Mouse (Mus musculus) G1E (cell line): ENCODE data around the gene Brwd1. TPM values are rescaled to one million over a fixed set of nuclear protein-coding genes. Genes with fewer than 3 reads are reported as not detected.

ENCODE experiments used
- ATAC-seq: 2 replicates; pipeline ENCODE4 v1.8.0; 2016; ENCODE audit warnings: mild to moderate bottlenecking; ENCODE audit not compliant: insufficient number of reproducible peaks, poor library complexity, low FRiP score, severe bottlenecking; ENCODE audit errors: extremely low read depth
- DNase-seq: peaks from one replicate; pipeline ENCODE4 v3.0.0; 2012; ENCODE audit warnings: low spot score
- H3K27me3 ChIP-seq: 2 replicates; pipeline ENCODE4 v1.6.1; 2012; ENCODE audit warnings: mild to moderate bottlenecking, low read length, inconsistent platforms; ENCODE audit not compliant: insufficient read depth
- H3K36me3 ChIP-seq: replicated peaks from 2 replicates; pipeline ENCODE3; 2012; ENCODE audit warnings: mild to moderate bottlenecking, inconsistent platforms
- H3K4me1 ChIP-seq: 2 replicates; pipeline ENCODE4 v1.6.1; 2012; ENCODE audit warnings: low read depth, low read length, inconsistent platforms, mixed read lengths; ENCODE audit not compliant: insufficient read depth
- H3K4me3 ChIP-seq: 2 replicates; pipeline ENCODE4 v1.5.1; 2012; ENCODE audit warnings: low read depth, mild to moderate bottlenecking, inconsistent platforms, low read length, moderate library complexity, mixed read lengths
- H3K9me3 ChIP-seq: replicated peaks from 2 replicates; pipeline ENCODE4 v1.6.1; 2012; ENCODE audit warnings: inconsistent platforms
- CTCF ChIP-seq: IDR thresholded peaks from 2 replicates; pipeline ENCODE4 v1.5.1; 2012; ENCODE audit warnings: low read depth, low read length, inconsistent platforms, mixed read lengths
- GATA1 ChIP-seq: IDR thresholded peaks from 2 replicates; pipeline ENCODE4 v1.6.1; 2012; ENCODE audit warnings: borderline replicate concordance, low read length, inconsistent platforms, mixed read lengths
- GATA2 ChIP-seq: IDR thresholded peaks from 2 replicates; pipeline ENCODE4 v1.6.1; 2012; ENCODE audit warnings: low read depth, low read length, inconsistent platforms, borderline replicate concordance
- POLR2AphosphoS5 ChIP-seq: IDR thresholded peaks from 2 replicates; pipeline ENCODE4 v1.6.1; 2012; ENCODE audit warnings: low read depth, low read length, inconsistent platforms; ENCODE audit not compliant: insufficient replicate concordance
- TAL1 ChIP-seq: conservative IDR thresholded peaks from 2 replicates; pipeline ENCODE4 v1.6.1; 2012; ENCODE audit warnings: low read depth, low read length, inconsistent platforms, mixed read lengths
- polyA plus RNA-seq: library from polyadenylated mRNA; stranded (reverse); fragments of >175 nt; gene quantifications from 2 replicates; pipeline ENCODE4 v1.2.3, GENCODE M21; 2012
- total RNA-seq, 2 experiments: library from RNA; stranded (forward) in 1 of 2; stranded (reverse) in 1 of 2; fragments of 200-1000 nt in 1 of 2; fragments of >200 nt in 1 of 2; fragmentation: Nextera tagmentation in 1 of 2; gene quantifications; 2 replicates each; pipeline ENCODE4 v1.2.3; 2014 to 2017

Brwd1 gene
- total and polyA plus RNA-seq, 3 experiments = 9.0 to 68.7 (median 64.9) TPM

DNA sequence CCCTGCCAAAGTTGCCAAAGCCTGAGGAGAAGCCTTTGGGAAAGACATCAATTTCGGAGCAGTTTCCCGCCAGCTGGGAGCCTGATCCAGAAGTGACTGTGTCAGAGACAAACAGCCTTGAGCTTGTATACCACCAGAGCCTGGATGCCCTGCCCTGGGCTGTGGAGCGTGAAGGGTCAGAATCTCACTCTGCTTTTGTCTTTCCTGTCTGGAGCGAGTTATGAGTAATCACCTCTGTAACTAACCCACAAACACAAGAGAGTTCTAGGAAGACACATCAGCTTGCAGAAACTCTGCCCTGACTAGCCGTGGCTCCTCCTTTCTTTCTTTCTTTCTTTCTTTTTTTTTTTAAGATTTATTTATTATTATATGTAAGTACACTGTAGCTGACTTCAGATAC is 13.6 kb upstream of the Brwd1 start:
- no peaks in the 10 kb centered on the region for H3K9me3 ChIP-seq
- DNase-seq = no peak

DNA sequence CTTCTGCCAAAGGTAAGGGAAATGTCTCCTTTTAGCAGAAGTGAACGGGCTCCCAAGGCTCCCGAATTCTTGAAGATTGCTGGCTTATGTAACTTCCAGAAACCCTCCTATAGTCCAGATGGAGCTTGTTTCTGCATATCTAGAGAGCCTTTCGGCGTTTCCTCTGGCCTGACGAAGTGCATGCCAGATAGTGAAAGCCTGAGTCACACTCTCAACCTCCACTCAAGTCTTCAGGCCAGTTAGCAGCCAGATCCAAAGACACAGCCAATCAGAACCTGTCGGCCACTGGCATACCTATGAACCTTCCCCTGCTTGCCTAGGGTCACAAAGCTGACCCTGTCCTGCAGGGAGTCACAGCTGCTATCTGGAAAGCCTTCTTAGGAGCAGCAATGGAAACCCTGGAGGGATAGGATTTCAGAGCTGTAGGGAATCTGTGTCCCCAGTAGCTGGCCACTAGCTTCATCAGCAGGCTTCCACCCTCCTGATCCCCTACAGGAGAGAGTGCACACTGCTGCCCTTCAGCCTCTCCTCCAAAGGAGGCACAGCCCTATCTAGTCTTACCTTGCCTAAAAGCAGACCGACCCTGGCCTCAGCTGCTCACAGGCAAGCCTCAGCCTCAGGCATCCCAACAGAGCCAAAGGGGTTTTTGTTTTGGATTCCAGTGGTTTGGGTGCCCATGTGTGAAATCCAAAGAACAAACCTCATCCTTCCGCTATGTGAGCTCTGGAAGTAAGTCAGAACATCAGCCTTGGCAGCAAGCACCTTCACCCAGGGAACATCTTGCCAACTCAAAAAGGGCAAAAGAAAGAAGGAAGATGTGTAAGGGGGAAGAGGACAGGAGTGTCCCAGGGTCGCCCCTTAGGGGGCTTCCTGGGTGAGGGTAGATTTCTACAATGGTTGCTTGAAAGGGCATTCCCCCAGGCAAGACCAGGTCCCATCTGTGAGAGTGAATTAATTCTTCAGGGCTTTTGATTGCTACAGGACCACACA is 9.5 kb upstream of the Brwd1 start:
- peaks cover 53% of the 10 kb centered on the region for H3K27me3 ChIP-seq
- H3K4me3 ChIP-seq = no peak overlapping the region
- DNase-seq (no peak), ATAC-seq (no peak)
- no peaks in the 10 kb centered on the region for H3K4me1 ChIP-seq
- H3K9me3 ChIP-seq = no peaks in the 10 kb centered on the region
- no peaks in the 10 kb centered on the region for H3K36me3 ChIP-seq
- no peak for TF ChIP-seq TAL1
- no peak for TF ChIP-seq GATA2
- TF ChIP-seq CTCF = no peak
- TF ChIP-seq GATA1 = no peak
- TF ChIP-seq POLR2AphosphoS5 = no peak

More for the DNA sequence above, 13.6 kb upstream of the Brwd1 start:
- Histone ChIP-seq H3K27me3 (peaks cover 38% of the 10 kb centered on the region), H3K4me1 (no peaks in the 10 kb centered on the region), H3K36me3 (no peaks in the 10 kb centered on the region), H3K4me3 (no peak overlapping the region)
- no peak for ATAC-seq
- no peak for TF ChIP-seq CTCF
- TF ChIP-seq GATA2 = no peak
- TF ChIP-seq POLR2AphosphoS5 = no peak

DNA sequence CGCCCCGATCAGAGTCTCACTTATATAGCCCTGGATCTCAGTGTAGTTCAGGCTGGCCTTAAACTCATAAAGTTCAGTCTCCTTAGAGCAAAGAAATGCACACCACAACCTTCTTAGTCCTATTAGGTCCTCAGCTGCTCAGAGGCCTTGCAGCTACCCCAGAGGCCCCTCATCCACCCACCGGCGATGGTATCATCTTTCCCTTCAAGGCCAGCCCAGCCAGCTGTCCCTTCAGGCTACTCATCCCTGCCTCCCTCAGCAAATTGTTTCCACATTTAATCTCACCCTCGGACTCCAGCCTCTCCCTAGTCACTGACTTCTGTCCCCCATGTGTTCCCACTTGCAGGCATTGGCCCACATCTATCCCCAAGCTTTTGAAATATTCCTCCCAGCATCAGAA is 5.8 kb upstream of the Brwd1 start:
- Histone ChIP-seq H3K9me3 (no peaks in the 10 kb centered on the region), H3K4me1 (peaks cover 7% of the 10 kb centered on the region), H3K36me3 (no peaks in the 10 kb centered on the region), H3K4me3 (no peak overlapping the region), H3K27me3 (peaks cover 48% of the 10 kb centered on the region)
- TF ChIP-seq CTCF (no peak), POLR2AphosphoS5 (no peak), GATA1 (no peak), GATA2 (no peak), TAL1 (no peak)
- ATAC-seq = no peak
- no peak for DNase-seq

DNA sequence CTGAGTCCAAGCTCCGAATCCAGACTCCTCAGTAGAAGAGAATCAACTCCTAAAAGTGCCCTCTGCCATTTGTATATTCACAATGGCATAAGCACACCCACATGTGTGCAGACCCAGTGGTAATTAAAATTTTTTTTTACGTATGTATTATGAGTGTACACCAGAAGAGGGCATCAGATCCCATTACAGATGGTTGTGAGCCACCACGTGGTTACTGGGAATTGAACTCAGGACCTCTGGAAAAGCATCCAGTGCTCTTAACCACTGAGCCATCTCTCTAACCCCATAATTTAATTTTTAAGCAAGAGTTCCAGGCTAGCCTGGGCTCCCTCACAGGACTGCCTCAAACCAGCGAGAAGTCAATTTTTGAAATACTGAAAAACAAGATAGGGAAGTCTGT is 5.1 kb upstream of the Brwd1 start:
- Histone ChIP-seq H3K4me3 (no peak overlapping the region), H3K9me3 (no peaks in the 10 kb centered on the region), H3K4me1 (peaks cover 13% of the 10 kb centered on the region), H3K36me3 (no peaks in the 10 kb centered on the region), H3K27me3 (peaks cover 53% of the 10 kb centered on the region)
- TF ChIP-seq TAL1 (no peak), GATA1 (no peak), GATA2 (no peak), POLR2AphosphoS5 (no peak), CTCF (no peak)
- DNase-seq (no peak), ATAC-seq (no peak)

DNA sequence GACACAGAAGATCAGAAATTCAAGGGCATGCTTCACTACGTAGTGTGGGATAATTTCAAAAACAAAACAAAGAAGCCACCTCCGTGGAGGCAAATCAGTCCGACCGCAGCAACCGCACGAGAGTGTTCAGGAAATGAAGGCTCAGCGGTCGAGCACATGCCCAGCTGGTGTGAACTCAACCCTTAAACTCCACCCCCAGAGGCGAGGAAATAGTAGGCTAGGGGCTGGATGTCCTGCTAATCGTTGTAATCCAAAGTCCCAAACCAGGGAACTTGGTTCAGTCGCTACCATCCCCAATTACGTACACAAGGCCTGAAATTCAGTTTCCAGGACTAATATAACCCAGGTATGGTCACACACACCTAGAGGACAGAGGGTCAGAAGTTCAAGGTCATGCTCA is 4.7 kb upstream of the Brwd1 start:
- Histone ChIP-seq H3K36me3 (no peaks in the 10 kb centered on the region), H3K9me3 (no peaks in the 10 kb centered on the region), H3K4me3 (no peak overlapping the region), H3K4me1 (peaks cover 13% of the 10 kb centered on the region), H3K27me3 (peaks cover 50% of the 10 kb centered on the region)
- DNase-seq (no peak), ATAC-seq (no peak)
- no peak for TF ChIP-seq GATA1
- no peak for TF ChIP-seq POLR2AphosphoS5
- no peak for TF ChIP-seq TAL1
- no peak for TF ChIP-seq GATA2
- TF ChIP-seq CTCF = no peak

DNA sequence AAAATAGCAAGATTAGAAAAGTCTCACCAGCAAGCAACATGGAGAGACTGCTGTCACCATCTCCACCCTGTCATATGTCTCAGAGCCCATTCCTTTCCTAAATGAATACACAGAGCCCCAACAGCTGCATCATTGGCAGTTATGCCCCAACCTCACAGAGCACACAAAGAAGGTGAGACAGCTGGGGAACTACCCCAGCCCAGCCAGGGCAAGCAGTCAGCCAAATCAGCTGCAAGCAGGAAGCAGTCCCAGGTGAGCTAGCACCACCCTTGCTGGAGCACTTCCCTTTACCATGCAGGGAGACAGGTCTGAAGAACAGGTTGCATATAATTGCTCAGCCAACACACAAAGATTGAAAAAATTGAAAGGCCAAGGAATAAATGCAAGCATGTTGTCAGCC is 3.3 kb upstream of the Brwd1 start:
- Histone ChIP-seq H3K4me1 (peaks cover 20% of the 10 kb centered on the region), H3K27me3 (peaks cover 36% of the 10 kb centered on the region), H3K36me3 (peaks cover 6% of the 10 kb centered on the region), H3K9me3 (no peaks in the 10 kb centered on the region), H3K4me3 (no peak overlapping the region)
- TF ChIP-seq POLR2AphosphoS5 (no peak), GATA2 (no peak), TAL1 (no peak), CTCF (no peak), GATA1 (no peak)
- DNase-seq (no peak), ATAC-seq (no peak)
